Mouse (Mus musculus) neural tube, embryonic 11.5 days (tissue): ENCODE measurements around the gene Ctxn1. TPM values are rescaled to one million over a fixed set of nuclear protein-coding genes. Genes with fewer than 3 reads are reported as not detected.

Experiments
- ATAC-seq: fragments of 200-750 bp; cut with Nextera tagmentation; 2 replicates; pipeline ENCODE4 v1.8.0; 2017; ENCODE audit warnings: moderate number of reproducible peaks, mild to moderate bottlenecking, moderate TSS enrichment, moderate library complexity; ENCODE audit not compliant: insufficient read depth, low FRiP score, low TSS enrichment
- DNase-seq: peaks from one replicate; pipeline ENCODE4 v3.0.0-alpha.2; 2015; ENCODE audit warnings: low spot score
- H3K27ac ChIP-seq: fragments of 300-500 bp; sonication (generic); 2 replicates; pipeline ENCODE4 v1.5.1; 2014; ENCODE audit warnings: low read depth, mild to moderate bottlenecking, low read length
- H3K27me3 ChIP-seq: fragments of 300-500 bp; sonication (generic); 2 replicates; pipeline ENCODE4 v1.6.1; 2014; ENCODE audit warnings: mild to moderate bottlenecking, low read length, mixed read lengths; ENCODE audit not compliant: control insufficient read depth, insufficient read depth
- H3K36me3 ChIP-seq: fragments of 300-500 bp; sonication (generic); 2 replicates; pipeline ENCODE4 v1.6.1; 2014; ENCODE audit warnings: mild to moderate bottlenecking, low read length, moderate library complexity, mixed read lengths; ENCODE audit not compliant: control insufficient read depth, insufficient read depth
- H3K4me1 ChIP-seq: fragments of 300-500 bp; sonication (generic); 2 replicates; pipeline ENCODE4 v1.6.1; 2014; ENCODE audit warnings: low read length, mixed read lengths; ENCODE audit not compliant: control insufficient read depth, insufficient read depth
- H3K4me2 ChIP-seq: fragments of 300-500 bp; sonication (generic); 2 replicates; pipeline ENCODE4 v1.6.1; 2014; ENCODE audit warnings: low read depth, mild to moderate bottlenecking, moderate library complexity
- H3K4me3 ChIP-seq: fragments of 300-500 bp; sonication (generic); 2 replicates; pipeline ENCODE4 v1.5.1; 2014; ENCODE audit warnings: low read depth, low read length
- H3K9ac ChIP-seq: fragments of 300-500 bp; sonication (generic); 2 replicates; pipeline ENCODE4 v1.6.1; 2014; ENCODE audit warnings: mild to moderate bottlenecking, low read length
- H3K9me3 ChIP-seq: fragments of 300-500 bp; sonication (generic); 2 replicates; pipeline ENCODE4 v1.6.1; 2016; ENCODE audit warnings: low read length; ENCODE audit not compliant: control insufficient read depth
- WGBS: fragments of 180-500 bp; shearing (Covaris S2); extraction: QIAGEN DNeasy Blood & Tissue Kit; methylation state at CpG from one replicate; pipeline ENCODE4 v1.1.7; 2014; 5-methylcytosine and 5-hydroxymethylcytosine counted together
- polyA plus RNA-seq: library from polyadenylated mRNA; unstranded; fragments of >200 nt; fragmentation: Nextera tagmentation; extraction: Ambion mirVana; gene quantifications from 2 replicates; pipeline ENCODE4 v1.2.1, GENCODE M21; 2014

The Ctxn1 gene
- polyA plus RNA-seq, 1 experiment from 2014 or later: 140 TPM

DNA sequence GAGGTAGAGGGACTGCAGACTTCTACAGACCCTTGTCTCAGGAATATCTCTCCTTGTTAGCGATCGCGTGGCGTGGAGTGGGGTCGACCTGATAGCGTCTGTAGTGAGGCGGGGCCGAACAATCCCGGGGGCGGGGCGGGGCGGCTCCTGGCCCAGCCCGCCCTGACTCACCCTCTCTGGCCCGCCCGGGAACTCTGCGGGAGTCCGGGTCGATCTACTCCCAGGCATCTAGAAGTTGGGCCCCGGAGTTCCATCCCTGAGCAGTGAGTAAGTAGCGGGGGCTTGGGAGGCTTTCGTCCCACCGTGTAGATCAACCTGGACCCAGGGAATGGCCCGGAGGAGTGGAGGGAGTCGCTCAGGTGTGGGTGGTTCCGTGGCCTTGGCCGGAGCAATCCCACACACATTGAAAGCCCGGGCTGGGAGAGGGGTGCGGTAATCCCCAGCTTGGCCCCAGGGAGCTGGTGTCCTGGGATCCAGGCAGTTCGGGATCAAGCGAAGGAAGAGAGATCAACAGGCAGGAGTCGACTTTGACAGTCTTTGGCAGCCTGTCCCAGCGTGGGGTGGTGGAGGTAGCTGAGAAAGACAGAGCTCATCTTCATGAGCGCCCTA is 32.2 kb downstream of the Ctxn1 start, which contains the start of gene Lrrc8e:
Gene Lrrc8e, plus strand, starts transcription at position 89 of the 609 bp plus-strand sequence.
- Histone ChIP-seq H3K27me3 (peaks cover 16% of the 10 kb centered on the region), H3K9me3 (no peaks in the 10 kb centered on the region), H3K36me3 (no peaks in the 10 kb centered on the region), H3K9ac (no peak within 1 kb of the TSS), H3K4me1 (peaks cover 3% of the 10 kb centered on the region; the same call in 1 of the 2 replicates), H3K4me2 (peak within 1 kb of the TSS; percentile 6), H3K4me3 (0 out of 2 replicates have a peak within 1 kb of the TSS, but pooled peaks have one; percentile 1), H3K27ac (no peak within 1 kb of the TSS)
- 7% methylated on average over 33 of the region's 33 CpGs for WGBS
- no peak for DNase-seq
- peak; percentile 55; the same call in 1 of the 2 replicates for ATAC-seq

DNA sequence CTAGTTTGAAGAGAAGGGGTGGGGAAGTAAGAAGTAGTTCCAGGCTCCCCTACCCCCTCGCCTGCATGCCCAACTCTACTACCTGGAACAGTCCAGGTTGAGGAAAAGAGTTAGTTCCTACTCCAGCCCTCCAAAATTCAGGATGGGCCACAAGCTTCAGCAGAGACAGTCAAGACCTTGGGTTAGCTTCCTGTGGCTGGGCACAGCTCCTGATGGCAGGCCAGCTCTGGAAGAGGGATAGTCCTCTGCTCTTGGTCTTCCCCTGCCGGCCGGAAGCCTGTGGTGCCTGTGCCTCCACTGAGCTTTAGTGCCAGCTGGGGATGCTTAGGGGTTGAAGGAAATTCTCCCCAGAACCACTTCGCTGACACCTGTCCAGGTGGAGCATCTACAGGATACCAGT is 32.8 kb downstream of the Ctxn1 start:
- no peak overlapping the region for H3K4me3 ChIP-seq
- no peaks in the 10 kb centered on the region for H3K9me3 ChIP-seq
- no peaks in the 10 kb centered on the region for H3K36me3 ChIP-seq
- H3K27ac ChIP-seq: no peak overlapping the region
- H3K4me2 ChIP-seq: peak overlapping the region; percentile 6; the same call in 1 of the 2 replicates
- H3K9ac ChIP-seq: no peak overlapping the region
- H3K4me1 ChIP-seq: peaks cover 3% of the 10 kb centered on the region; the same call in 1 of the 2 replicates
- 25% methylated on average over 4 of the region's 4 CpGs for WGBS
- DNase-seq (no peak), ATAC-seq (no peak)
- H3K27me3 ChIP-seq: peaks cover 16% of the 10 kb centered on the region

DNA sequence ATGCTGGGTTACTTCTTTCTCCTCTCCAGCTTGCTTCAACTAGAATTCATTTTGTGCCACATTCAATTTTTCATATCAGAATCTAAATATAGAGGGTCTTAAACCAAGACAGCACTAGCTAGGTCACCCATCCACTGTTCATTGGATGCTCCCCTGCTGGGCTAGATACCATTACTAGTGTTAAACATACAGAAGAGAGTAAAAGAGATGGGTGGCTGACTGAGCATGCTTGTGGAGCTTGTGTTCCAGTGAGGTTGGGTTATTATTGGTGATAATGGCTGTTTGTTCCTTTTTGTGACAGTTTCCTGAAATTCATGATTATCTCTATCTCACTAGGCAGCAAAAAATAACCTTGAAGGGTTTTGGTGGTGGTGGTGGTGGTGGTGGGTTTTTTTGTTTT is 37.0 kb downstream of the Ctxn1 start:
- H3K27ac ChIP-seq: no peak overlapping the region
- no peaks in the 10 kb centered on the region for H3K36me3 ChIP-seq
- ATAC-seq (no peak), DNase-seq (no peak)
- no peak overlapping the region for H3K4me2 ChIP-seq
- H3K27me3 ChIP-seq: peaks cover 9% of the 10 kb centered on the region; the same call in 1 of the 2 replicates
- H3K4me3 ChIP-seq: no peak overlapping the region
- H3K9ac ChIP-seq: no peak overlapping the region
- H3K4me1 ChIP-seq: peaks cover 3% of the 10 kb centered on the region
- no peaks in the 10 kb centered on the region for H3K9me3 ChIP-seq

DNA sequence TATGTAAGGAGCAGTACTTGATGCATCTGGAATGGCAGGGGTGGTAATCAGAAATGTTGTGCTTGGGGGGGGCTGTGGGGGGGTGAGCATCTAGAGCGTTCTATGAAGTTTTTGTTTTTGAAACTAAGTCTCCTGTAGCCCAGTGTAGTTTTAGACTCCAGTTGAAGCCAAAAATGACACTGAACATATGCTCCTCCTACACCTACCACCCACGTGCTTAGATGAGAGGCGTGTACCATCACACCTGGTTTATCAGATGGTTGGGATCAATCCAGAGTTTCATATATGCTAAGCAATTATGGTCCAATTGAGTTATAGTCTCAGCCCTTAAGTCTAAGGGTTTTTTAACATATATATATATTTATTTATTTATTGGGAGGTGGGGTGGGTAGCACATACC is 39.5 kb downstream of the Ctxn1 start:
- Histone ChIP-seq H3K4me2 (no peak overlapping the region), H3K4me3 (no peak overlapping the region), H3K4me1 (peaks cover 2% of the 10 kb centered on the region; the same call in 1 of the 2 replicates), H3K9me3 (no peaks in the 10 kb centered on the region), H3K36me3 (no peaks in the 10 kb centered on the region), H3K9ac (no peak overlapping the region), H3K27ac (no peak overlapping the region), H3K27me3 (peaks cover 12% of the 10 kb centered on the region)
- no peak for DNase-seq
- WGBS: 83% methylated on average over 3 of the region's 3 CpGs
- ATAC-seq: no peak

DNA sequence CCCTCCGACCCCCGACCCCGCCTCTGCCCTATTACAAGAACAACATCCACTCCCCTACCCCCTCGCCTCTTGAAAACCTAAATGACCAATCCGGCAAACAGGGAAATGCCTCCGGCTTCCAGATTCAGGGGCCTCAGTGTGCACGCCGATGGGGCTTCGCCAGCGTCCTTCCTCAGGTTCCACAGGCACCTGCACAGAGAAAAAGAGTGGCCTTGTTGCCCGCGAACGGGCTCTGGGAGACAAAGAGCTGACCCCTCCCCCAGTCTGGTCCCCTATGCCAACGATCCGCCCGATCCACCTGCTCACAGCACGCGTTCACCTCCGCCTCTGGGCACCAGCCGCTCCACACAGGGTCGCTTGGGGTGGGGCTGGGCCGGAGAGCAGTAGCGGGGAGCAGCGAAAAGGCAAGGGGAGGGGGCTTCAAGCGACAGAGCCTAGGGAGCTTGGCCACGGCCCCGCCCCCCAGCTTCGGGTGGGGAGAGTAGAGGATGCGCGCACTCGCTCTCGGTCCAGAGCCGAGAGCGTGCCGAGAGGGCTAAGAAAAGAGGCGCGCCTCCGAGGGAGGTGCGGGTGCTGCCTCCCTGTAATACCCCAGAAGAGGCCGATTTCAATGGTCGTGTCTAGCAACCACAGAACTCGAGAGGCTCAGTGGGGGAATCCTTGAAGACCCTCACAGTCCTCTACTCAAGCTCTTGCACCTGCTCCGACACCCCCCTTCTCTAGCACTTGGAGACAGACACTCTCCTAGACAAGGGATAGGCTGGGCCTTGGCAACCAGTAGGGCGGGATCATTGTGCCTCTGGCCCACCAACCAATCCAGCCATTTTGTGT is 42.1 kb downstream of the Ctxn1 start, which contains the start of gene Prr36:
Gene Prr36, minus strand, starts transcription at position 669 of the 831 bp plus-strand sequence.
- peaks cover 15% of the 10 kb centered on the region for H3K27me3 ChIP-seq
- ATAC-seq (peak; percentile 89), DNase-seq (peak; percentile 83)
- WGBS: 1% methylated on average over 39 of the region's 44 CpGs
- peak within 1 kb of the TSS; percentile 90 for H3K9ac ChIP-seq
- H3K4me2 ChIP-seq: peak within 1 kb of the TSS; percentile 64
- peak within 1 kb of the TSS; percentile 66 for H3K4me3 ChIP-seq
- H3K9me3 ChIP-seq: no peaks in the 10 kb centered on the region
- peak within 1 kb of the TSS; percentile 58 for H3K27ac ChIP-seq
- peaks cover 21% of the 10 kb centered on the region for H3K4me1 ChIP-seq
- no peaks in the 10 kb centered on the region for H3K36me3 ChIP-seq

DNA sequence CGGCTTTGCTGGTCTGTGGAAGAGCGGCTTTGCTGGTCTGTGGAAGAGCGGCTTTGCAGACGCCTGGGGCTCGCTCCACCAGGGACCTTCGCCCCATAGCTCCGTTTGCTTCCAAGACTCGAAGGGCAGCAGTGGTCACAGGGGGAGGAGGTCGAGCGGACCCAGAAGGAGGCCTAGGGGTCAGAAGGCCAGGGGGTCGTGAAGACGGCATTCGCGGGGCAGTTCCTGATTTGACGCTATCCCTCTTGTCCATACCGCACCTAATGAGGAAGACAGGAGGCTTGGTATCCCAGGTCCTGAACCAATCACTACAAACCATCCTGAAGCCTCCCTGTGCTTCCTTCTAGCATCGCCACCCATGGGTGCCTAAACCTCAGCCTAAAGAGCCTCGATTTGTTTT is 42.8 kb downstream of the Ctxn1 start:
- WGBS: 1% methylated on average over 18 of the region's 18 CpGs
- DNase-seq: no peak
- Histone ChIP-seq H3K4me3 (peak overlapping the region; percentile 66), H3K36me3 (no peaks in the 10 kb centered on the region), H3K9ac (peak overlapping the region; percentile 90), H3K9me3 (no peaks in the 10 kb centered on the region), H3K27me3 (peaks cover 15% of the 10 kb centered on the region), H3K4me1 (peaks cover 21% of the 10 kb centered on the region), H3K27ac (peak overlapping the region; percentile 58; the same call in 1 of the 2 replicates), H3K4me2 (peak overlapping the region; percentile 64)
- ATAC-seq: no peak

DNA sequence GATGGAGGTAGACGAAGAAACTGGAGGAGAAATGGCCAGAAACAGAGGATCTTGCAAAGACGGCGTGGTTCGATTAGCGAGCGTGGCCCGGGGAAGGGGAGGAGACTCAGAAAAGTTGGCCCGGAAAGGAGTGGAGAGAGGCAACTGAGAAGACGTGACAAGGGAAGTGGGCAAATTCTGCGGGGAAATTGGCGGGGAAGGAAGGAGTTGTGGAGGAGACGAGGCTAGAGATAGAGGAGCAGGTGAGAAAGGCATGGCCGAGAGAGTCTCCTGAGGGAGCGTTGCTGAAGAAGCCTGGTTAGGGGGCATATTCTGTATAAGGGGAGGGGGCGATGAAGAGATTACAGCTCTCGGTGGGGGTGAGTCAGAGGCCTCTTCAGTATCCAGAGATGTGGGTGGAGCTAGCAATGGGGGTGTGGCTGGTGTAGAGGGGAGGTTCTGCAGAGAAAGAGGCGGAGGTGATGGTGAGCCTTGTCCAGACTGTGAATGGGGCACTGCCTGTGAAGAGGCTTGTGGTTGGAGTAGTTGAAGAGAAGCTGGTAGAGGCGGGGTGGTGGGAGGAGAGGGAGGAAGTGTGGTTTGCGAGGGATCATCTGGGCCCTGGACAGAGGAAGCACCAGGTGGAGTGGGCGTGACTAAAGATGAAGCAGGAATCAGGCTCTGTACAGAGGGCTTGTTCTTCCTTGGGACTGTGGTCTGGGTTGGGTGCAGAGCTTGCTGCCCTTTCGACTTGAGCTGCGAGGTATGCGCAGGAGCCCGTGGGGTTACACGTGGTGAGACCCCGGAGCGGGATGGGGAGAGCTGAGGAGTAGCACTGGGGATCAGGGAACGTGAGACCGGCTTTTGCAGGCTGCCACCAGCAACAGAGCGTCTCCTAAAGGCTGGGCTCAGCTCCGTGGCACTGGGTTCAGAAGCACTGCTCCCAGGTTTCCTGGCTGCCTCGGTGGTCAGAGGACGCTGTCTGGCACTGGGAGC is 44.8 kb downstream of the Ctxn1 start:
- Histone ChIP-seq H3K4me2 (peak overlapping the region; percentile 69), H3K9me3 (no peaks in the 10 kb centered on the region), H3K4me3 (peak overlapping the region; percentile 8; the same call in 1 of the 2 replicates), H3K36me3 (no peaks in the 10 kb centered on the region; the same call in 1 of the 2 replicates), H3K27me3 (peaks cover 15% of the 10 kb centered on the region), H3K27ac (no peak overlapping the region), H3K4me1 (peaks cover 21% of the 10 kb centered on the region), H3K9ac (no peak overlapping the region; the same call in 1 of the 2 replicates)
- DNase-seq (peak; percentile 44), ATAC-seq (no peak)
- 12% methylated on average over 33 of the region's 33 CpGs for WGBS
